Mouse (Mus musculus) kidney, embryonic 14.5 days (tissue): ENCODE results near the gene Rpp25l. TPM values are rescaled to one million over a fixed set of nuclear protein-coding genes. Genes with fewer than 3 reads are reported as not detected.
"Not testable (repeated sequence)": the region's sequence is repeated elsewhere in the genome, so short reads cannot be mapped to it uniquely, and the experiment has no call there.

Experiments
- ATAC-seq: fragments of 200-750 bp; cut with Nextera tagmentation; 2 replicates; pipeline ENCODE4 v1.8.0; 2017; ENCODE audit warnings: moderate number of reproducible peaks, mild to moderate bottlenecking, moderate TSS enrichment, moderate library complexity; ENCODE audit not compliant: low FRiP score, low TSS enrichment
- H3K27ac ChIP-seq: fragments of 300-500 bp; sonication (generic); 2 replicates; pipeline ENCODE4 v1.5.1; 2014; ENCODE audit warnings: low read depth, mild to moderate bottlenecking, low read length, moderate library complexity, mixed read lengths
- H3K27me3 ChIP-seq: fragments of 300-500 bp; sonication (generic); 2 replicates; pipeline ENCODE4 v1.6.1; 2014; ENCODE audit warnings: mild to moderate bottlenecking, low read length; ENCODE audit not compliant: control insufficient read depth, insufficient read depth
- H3K36me3 ChIP-seq: fragments of 300-500 bp; sonication (generic); 2 replicates; pipeline ENCODE4 v1.6.1; 2014; ENCODE audit warnings: low read length, mixed read lengths; ENCODE audit not compliant: control insufficient read depth, insufficient read depth
- H3K4me1 ChIP-seq: fragments of 300-500 bp; sonication (generic); 2 replicates; pipeline ENCODE4 v1.6.1; 2014; ENCODE audit warnings: low read length, mixed read lengths; ENCODE audit not compliant: control insufficient read depth, insufficient read depth
- H3K4me2 ChIP-seq: fragments of 300-500 bp; sonication (generic); replicated peaks from 2 replicates; pipeline ENCODE4 v1.6.1; 2014; ENCODE audit warnings: low read depth, mild to moderate bottlenecking, low read length
- H3K4me3 ChIP-seq: fragments of 300-500 bp; sonication (generic); 2 replicates; pipeline ENCODE4 v1.5.1; 2014; ENCODE audit warnings: mild to moderate bottlenecking, low read length
- H3K9ac ChIP-seq: fragments of 300-500 bp; sonication (generic); 2 replicates; pipeline ENCODE4 v1.6.1; 2014; ENCODE audit warnings: low read depth, mild to moderate bottlenecking, low read length, moderate library complexity
- H3K9me3 ChIP-seq: fragments of 300-500 bp; sonication (generic); 2 replicates; pipeline ENCODE4 v1.6.1; 2016; ENCODE audit warnings: low read length; ENCODE audit not compliant: control insufficient read depth
- WGBS: fragments of 180-500 bp; shearing (Covaris S2); extraction: QIAGEN DNeasy Blood & Tissue Kit; methylation state at CpG from one replicate; pipeline ENCODE4 v1.1.7; 2014; 5-methylcytosine and 5-hydroxymethylcytosine counted together
- polyA plus RNA-seq: library from polyadenylated mRNA; unstranded; fragments of >200 nt; fragmentation: Nextera tagmentation; extraction: Ambion mirVana; gene quantifications from 2 replicates; pipeline ENCODE4 v1.2.1, GENCODE M21; 2014

The Rpp25l gene
- polyA plus RNA-seq, 1 experiment from 2014 or later = 91.3 TPM

GRCm38 (mm10) chr4:41695800-41696199 is 17.5 kb downstream of the Rpp25l start:
- Histone ChIP-seq H3K4me2 (peak overlapping the region; percentile 27; the same call in 1 of the 2 replicates), H3K4me3 (0 out of 2 replicates have a peak overlapping the region, but pooled peaks have one; percentile 12)
- H3K27ac ChIP-seq, H3K9me3 ChIP-seq, H3K9ac ChIP-seq, H3K36me3 ChIP-seq, H3K27me3 ChIP-seq, H3K4me1 ChIP-seq, ATAC-seq: not testable (repeated sequence)
- WGBS = 2% methylated on average over 16 of the region's 38 CpGs

DNA sequence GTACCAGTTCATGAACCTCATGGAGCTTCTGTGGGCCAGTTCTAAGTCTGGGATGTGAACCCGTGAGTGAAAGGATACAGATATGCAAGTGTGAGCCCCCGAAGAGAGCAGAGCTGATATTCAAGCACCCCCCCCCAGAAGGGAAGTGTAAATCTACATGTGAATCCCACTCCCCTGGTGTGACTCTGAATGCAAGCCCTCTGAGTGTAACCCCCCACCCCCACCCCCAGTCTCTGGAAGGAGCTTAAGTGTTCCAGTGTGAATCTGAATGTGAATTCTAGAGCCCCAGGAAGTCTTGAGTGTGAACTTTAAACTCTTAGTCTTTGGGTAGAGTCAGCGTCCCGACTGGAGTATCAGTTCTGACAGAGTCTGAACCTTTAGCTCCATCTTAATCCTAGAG is 19.8 kb downstream of the Rpp25l start:
- not testable (repeated sequence) for H3K9me3 ChIP-seq, H3K27ac ChIP-seq, H3K4me1 ChIP-seq, ATAC-seq, H3K27me3 ChIP-seq, H3K4me3 ChIP-seq, H3K36me3 ChIP-seq, H3K9ac ChIP-seq
- peak overlapping the region; percentile 8; the same call in 1 of the 2 replicates for H3K4me2 ChIP-seq
- WGBS = 18% methylated on average over 4 of the region's 4 CpGs

DNA sequence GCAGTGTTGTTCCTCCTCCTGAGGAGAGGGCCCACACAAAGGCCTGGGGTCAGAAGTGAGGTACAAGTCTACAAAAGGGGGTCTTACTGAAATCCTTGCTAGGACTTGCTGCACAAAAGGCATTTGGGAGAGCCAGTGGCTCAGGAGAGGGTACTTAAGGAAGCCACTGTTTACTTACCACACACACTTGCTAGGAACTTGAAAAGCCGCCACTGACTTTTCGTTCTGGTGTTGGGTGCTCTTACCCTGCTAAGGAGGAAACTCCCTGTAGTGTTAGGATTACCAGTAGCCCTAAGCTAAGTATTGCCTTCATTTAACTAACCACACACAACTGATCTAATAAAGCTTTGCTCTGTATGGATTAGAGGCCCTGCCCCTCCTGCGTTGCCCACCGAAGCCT is 23.3 kb downstream of the Rpp25l start:
- not testable (repeated sequence) for H3K4me3 ChIP-seq, H3K9ac ChIP-seq, H3K4me2 ChIP-seq, ATAC-seq, H3K27me3 ChIP-seq, H3K36me3 ChIP-seq, H3K27ac ChIP-seq, H3K9me3 ChIP-seq, H3K4me1 ChIP-seq
- WGBS = no CpG with 5 or more reads among the region's 4 CpGs

DNA sequence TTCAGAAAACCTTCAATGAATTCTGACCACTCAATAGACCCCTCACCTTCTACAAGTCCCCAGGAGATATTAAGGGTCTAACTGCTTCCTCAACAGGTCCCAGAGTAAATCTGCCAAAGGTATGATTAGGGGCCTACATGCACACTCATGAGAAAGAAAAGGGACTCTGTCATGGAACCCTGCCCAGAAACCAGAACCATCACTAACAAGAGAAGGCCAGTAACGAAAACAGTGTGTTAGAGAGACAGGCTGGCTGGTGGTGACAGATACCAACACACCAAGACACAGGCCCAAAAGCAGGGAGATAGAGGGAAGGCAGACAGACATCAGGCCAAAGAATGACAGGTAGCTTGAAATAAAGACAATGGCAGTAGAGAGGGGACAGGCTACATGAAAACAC is 24.8 kb downstream of the Rpp25l start:
- H3K9me3 ChIP-seq, H3K9ac ChIP-seq, H3K27ac ChIP-seq, H3K36me3 ChIP-seq, H3K27me3 ChIP-seq, ATAC-seq, H3K4me1 ChIP-seq, H3K4me2 ChIP-seq, H3K4me3 ChIP-seq: not testable (repeated sequence)
- WGBS = 61% methylated on average over 1 of the region's 1 CpGs

GRCm38 (mm10) chr4:41685882-41686492 is 27.3 kb downstream of the Rpp25l start:
- H3K27ac ChIP-seq, H3K4me3 ChIP-seq, H3K36me3 ChIP-seq, ATAC-seq, H3K9ac ChIP-seq, H3K27me3 ChIP-seq, H3K4me2 ChIP-seq, H3K9me3 ChIP-seq: not testable (repeated sequence)
- H3K4me1 ChIP-seq = peaks cover 11% of the 10 kb centered on the region
- 35% methylated on average over 9 of the region's 10 CpGs for WGBS

DNA sequence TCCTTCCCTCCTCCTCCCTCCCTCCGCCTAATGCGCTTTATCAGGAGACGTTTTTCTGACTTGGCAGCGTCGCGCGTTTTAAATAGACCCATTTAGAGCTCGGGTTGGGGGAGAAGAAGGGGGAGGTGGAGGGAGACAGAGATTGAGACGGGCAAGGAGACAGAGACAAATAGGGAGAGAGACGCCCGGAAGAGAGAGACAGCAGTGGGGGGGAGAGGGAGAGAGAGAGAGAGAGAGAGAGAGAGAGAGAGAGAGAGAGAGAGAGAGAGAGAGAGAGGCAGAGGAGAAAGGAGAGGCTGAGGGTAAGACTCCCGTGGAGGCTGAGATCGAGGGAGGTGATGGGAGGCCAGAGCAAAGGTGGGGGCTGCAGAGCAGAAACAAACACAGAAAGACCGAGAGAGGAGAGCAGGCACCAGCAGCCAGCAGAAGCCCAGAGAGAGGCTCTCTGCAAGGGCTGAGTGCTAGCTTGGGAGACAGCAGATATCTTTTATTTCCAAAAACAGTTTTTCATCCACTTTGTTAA is 28.3 kb downstream of the Rpp25l start:
- not testable (repeated sequence) for H3K4me2 ChIP-seq, H3K27ac ChIP-seq, H3K9me3 ChIP-seq, H3K36me3 ChIP-seq, H3K4me3 ChIP-seq, H3K27me3 ChIP-seq, H3K9ac ChIP-seq, ATAC-seq
- WGBS = 3% methylated on average over 11 of the region's 14 CpGs
- peaks cover 20% of the 10 kb centered on the region for H3K4me1 ChIP-seq

DNA sequence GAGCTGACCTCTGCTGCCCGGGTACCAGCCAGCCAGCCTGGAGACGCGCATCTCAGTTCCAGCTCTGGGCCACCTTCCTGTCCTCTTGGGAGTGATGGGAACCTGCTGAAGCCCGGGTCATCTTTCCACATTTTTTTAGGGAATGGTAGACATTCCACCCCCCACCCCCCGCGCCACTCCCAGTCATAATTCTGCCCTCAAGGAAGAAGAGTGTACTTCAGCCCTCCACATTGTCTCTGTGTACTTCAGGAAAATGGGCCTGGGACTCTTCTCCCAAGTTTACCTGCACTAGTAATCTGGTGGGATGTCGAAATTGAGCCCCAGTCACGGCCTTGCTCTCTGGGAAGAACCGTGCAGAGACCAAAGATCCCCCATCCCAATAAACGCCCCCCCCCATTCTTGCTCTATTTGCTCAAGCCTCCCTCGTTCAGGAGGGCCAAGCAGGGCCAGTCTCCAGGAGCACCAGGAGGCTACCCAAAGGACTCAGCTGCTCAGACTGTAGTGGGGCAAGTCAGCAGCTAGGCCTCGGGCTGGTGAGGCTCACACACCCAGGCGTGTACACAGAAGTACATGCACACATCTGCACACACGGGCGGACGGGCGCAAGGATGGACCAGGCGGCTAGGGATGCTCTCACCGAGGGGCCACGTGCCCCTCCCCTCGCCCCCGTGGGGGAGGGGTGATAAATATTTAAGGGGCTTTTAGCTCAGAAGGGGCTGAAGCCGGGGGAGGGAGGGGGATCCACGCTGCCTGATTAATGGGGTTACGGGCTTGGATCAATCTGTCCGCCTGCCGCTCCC is 29.0 kb downstream of the Rpp25l start:
- H3K4me1 ChIP-seq = peaks cover 26% of the 10 kb centered on the region
- not testable (repeated sequence) for H3K27me3 ChIP-seq, H3K36me3 ChIP-seq, H3K4me3 ChIP-seq, H3K9me3 ChIP-seq, H3K9ac ChIP-seq
- ATAC-seq = peak; percentile 40
- WGBS = 2% methylated on average over 21 of the region's 27 CpGs
- peak overlapping the region; percentile 17; the same call in 1 of the 2 replicates for H3K4me2 ChIP-seq
- H3K27ac ChIP-seq = peak overlapping the region; percentile 67; the same call in 1 of the 2 replicates

DNA sequence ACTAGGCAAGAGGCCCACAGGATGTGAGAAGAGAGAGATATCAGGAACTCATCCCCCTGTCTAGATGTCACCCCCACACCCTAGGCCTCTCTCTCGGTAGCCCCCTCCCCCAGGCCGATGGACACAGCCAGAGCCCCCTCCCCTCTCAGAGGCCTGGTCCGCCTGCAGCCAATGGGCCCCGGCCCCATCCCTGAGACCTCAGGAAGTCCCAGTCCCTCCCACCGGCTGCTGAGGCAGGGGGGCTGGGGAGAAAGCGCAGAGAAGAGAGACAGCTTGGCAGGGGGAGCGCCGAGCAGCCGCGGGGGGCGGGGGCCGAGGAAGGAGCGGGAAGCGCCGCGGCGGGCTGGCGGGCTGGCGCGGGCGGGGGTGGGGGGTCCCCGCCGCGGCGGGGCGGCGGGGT is 30.0 kb downstream of the Rpp25l start:
- H3K9ac ChIP-seq, H3K4me2 ChIP-seq, H3K4me3 ChIP-seq, H3K27me3 ChIP-seq, H3K36me3 ChIP-seq, H3K27ac ChIP-seq, H3K9me3 ChIP-seq: not testable (repeated sequence)
- 6% methylated on average over 5 of the region's 27 CpGs for WGBS
- H3K4me1 ChIP-seq = peaks cover 34% of the 10 kb centered on the region
- ATAC-seq = peak; percentile 56

- 20% methylated on average over 6 of the region's 6 CpGs for WGBS
- peaks cover 36% of the 10 kb centered on the region for H3K4me1 ChIP-seq
- H3K4me3 ChIP-seq = no peak overlapping the region
- no peaks in the 10 kb centered on the region for H3K27me3 ChIP-seq
- H3K4me2 ChIP-seq = no peak overlapping the region
- H3K36me3 ChIP-seq = no peaks in the 10 kb centered on the region
- peak overlapping the region; percentile 75; the same call in 1 of the 2 replicates for H3K27ac ChIP-seq
- ATAC-seq = no peak
- H3K9me3 ChIP-seq = no peaks in the 10 kb centered on the region
- peak overlapping the region; percentile 7; the same call in 1 of the 2 replicates for H3K9ac ChIP-seq
Observed at GRCm38 (mm10) chr4:41682789-41683188, 30.5 kb downstream of the Rpp25l start.
